ENCODE assay signal across 21 mouse cellular contexts in genomic region chr12:56143789-56144188, GRCm38 (mm10).
"Had no signal": no experiment of that assay in that cellular context is flagged by ENCODE, and none has a peak within 500 bp of the region (broad histone marks: within the 10 kb centered on the region; RNA-seq: fewer than 3 reads in every experiment).

No protein-coding gene starts in this region.

- H3K27me3 ChIP-seq: heart, embryonic 12.5 days; hindbrain, embryonic 12.5 days; kidney, embryonic 15.5 days; limb, embryonic 13.5 days; limb, embryonic 15.5 days had no signal

- ATAC-seq: hindbrain, embryonic 16.5 days; intestine, embryonic 16.5 days had no signal

- H3K36me3 ChIP-seq: heart, embryonic 10.5 days; heart, embryonic 12.5 days; hindbrain, embryonic 10.5 days; hindbrain, embryonic 12.5 days; kidney, embryonic 15.5 days; limb, embryonic 13.5 days; limb, embryonic 15.5 days had no signal

- DNase-seq: gastrocnemius, adult 2 months; gastrocnemius, postnatal 10 days; gastrocnemius, postnatal 25 days; heart, adult 18-20 months; heart, postnatal 10 days; heart, postnatal 4 days; kidney, adult 11 months; layer of hippocampus, adult 9-11 months; layer of hippocampus, postnatal 36 days; left cerebral cortex, postnatal 4 days had no signal

- H3K4me2 ChIP-seq: heart, embryonic 12.5 days; hindbrain, embryonic 12.5 days; hindbrain, embryonic 14.5 days; kidney, embryonic 15.5 days; limb, embryonic 13.5 days; limb, embryonic 15.5 days had no signal

- H3K4me1 ChIP-seq: heart, embryonic 10.5 days; heart, embryonic 12.5 days; hindbrain, embryonic 10.5 days; hindbrain, embryonic 12.5 days; kidney, embryonic 15.5 days; limb, embryonic 13.5 days; limb, embryonic 15.5 days had no signal

- H3K4me3 ChIP-seq: gastrocnemius, adult 2 months; heart, embryonic 10.5 days; heart, embryonic 12.5 days; hindbrain, embryonic 10.5 days; hindbrain, embryonic 12.5 days; kidney, embryonic 15.5 days; limb, embryonic 13.5 days; limb, embryonic 15.5 days had no signal

- H3K9me3 ChIP-seq: heart, embryonic 10.5 days; heart, embryonic 12.5 days; hindbrain, embryonic 10.5 days; hindbrain, embryonic 12.5 days; kidney, embryonic 15.5 days; limb, embryonic 13.5 days; limb, embryonic 15.5 days had no signal

- H3K9ac ChIP-seq: heart, embryonic 12.5 days; hindbrain, embryonic 12.5 days; hindbrain, embryonic 14.5 days; kidney, embryonic 15.5 days; limb, embryonic 13.5 days; limb, embryonic 15.5 days had no signal

- H3K27ac ChIP-seq: gastrocnemius, adult 2 months; heart, embryonic 10.5 days; hindbrain, embryonic 10.5 days; hindbrain, embryonic 12.5 days; hindbrain, embryonic 14.5 days; kidney, embryonic 15.5 days; kidney, postnatal 0 days; limb, embryonic 13.5 days; limb, embryonic 15.5 days had no signal
